Mouse (Mus musculus) kidney, adult 2 months (tissue): Measurements from ENCODE around the gene Galnt17. TPM values are rescaled to one million over a fixed set of nuclear protein-coding genes. Genes with fewer than 3 reads are reported as not detected.

ENCODE experiments used
- DNase-seq: peaks from one replicate; pipeline ENCODE4 v3.0.0; 2021
- H3K27ac ChIP-seq: fragments of 200-500 bp; 2 replicates; pipeline ENCODE4 v1.5.1; 2012; ENCODE audit warnings: low read depth, low read length, control low read depth, inconsistent platforms; ENCODE audit not compliant: insufficient read depth
- H3K27me3 ChIP-seq: fragments of 200-500 bp; replicated peaks from 2 replicates; pipeline ENCODE4 v1.6.1; 2012; ENCODE audit warnings: mild to moderate bottlenecking, moderate library complexity, low read length, inconsistent platforms; ENCODE audit not compliant: control insufficient read depth, insufficient read depth
- H3K36me3 ChIP-seq: fragments of 200-500 bp; 2 replicates; pipeline ENCODE4 v1.6.1; 2012; ENCODE audit warnings: mild to moderate bottlenecking, moderate library complexity, low read length, inconsistent platforms; ENCODE audit not compliant: control insufficient read depth, insufficient read depth
- H3K4me1 ChIP-seq: fragments of 200-500 bp; 2 replicates; pipeline ENCODE4 v1.6.1; 2011; ENCODE audit warnings: low read length; ENCODE audit not compliant: control insufficient read depth, insufficient read depth
- H3K4me3 ChIP-seq: fragments of 200-500 bp; 2 replicates; pipeline ENCODE4 v1.5.1; 2011; ENCODE audit warnings: mild to moderate bottlenecking, low read depth, low read length, control low read depth; ENCODE audit not compliant: insufficient read depth
- CTCF ChIP-seq: fragments of 200-500 bp; conservative IDR thresholded peaks from 2 replicates; pipeline ENCODE4 v1.5.1; 2011; ENCODE audit warnings: low read depth, mild to moderate bottlenecking, control low read depth, low read length, moderate library complexity, mixed read lengths; ENCODE audit not compliant: insufficient read depth, insufficient read length
- POLR2A ChIP-seq: fragments of 200-500 bp; IDR thresholded peaks from one replicate; pipeline ENCODE4 v1.6.1; 2011; ENCODE audit warnings: low read depth, low read length, control low read depth
- WGBS: fragments of 180-500 bp; shearing (Covaris S2); methylation state at CpG from one replicate; pipeline ENCODE4 v1.1.7; 2018; 5-methylcytosine and 5-hydroxymethylcytosine counted together
- polyA plus RNA-seq: library from polyadenylated mRNA; depleted of rRNA; stranded (reverse); fragments of >200 nt; gene quantifications from 2 replicates; pipeline ENCODE4 v1.2.3, GENCODE M21; 2012

Gene Galnt17
- polyA plus RNA-seq, 1 experiment = 0.50 TPM

DNA sequence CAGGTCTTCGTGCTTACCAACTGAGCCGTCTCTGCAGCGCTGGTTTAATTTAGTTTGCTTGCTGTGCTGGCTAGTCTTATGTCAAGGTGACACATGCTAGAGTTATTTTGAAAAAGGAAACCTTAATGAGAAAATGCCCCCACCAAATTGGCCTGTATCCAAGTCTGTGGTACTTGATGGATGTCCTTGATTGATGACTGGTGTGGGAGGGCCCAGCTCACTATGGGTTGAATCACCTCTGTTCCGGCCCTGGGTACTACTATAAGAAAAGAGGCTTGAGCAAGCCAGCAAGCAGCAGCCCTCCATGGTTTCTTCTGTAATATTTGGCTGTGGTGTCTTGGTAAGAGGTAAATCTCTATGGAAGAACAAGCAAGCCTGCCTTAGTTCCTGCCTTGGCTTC, 165.7 kb downstream of the Galnt17 start:
- WGBS = 32% methylated on average over 4 of the region's 4 CpGs
- no peak for TF ChIP-seq CTCF
- no peak for TF ChIP-seq POLR2A
- Histone ChIP-seq H3K27me3 (no peaks in the 10 kb centered on the region), H3K4me3 (no peak overlapping the region), H3K36me3 (no peaks in the 10 kb centered on the region), H3K4me1 (no peaks in the 10 kb centered on the region), H3K27ac (no peak overlapping the region)
- no peak for DNase-seq

DNA sequence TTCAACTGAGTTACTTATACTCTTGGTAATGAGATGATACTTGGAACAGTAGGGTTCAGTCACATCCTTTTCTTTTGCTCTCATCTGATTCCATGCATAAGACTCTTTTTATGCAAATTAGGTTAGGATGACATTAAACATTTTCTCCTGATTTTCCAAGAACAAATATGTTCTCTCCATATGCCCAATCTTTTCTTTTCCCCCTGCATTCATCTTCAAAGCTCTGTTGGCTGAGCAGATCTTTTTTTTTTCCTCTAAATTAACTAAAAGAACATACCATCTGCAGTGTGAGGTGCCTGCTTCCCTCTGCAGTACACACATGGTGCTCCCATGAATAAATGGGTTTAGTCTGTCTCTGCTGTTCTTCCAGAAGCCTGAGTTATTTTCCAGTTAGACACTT, 173.5 kb downstream of the Galnt17 start:
- Histone ChIP-seq H3K4me3 (no peak overlapping the region), H3K27ac (no peak overlapping the region), H3K4me1 (no peaks in the 10 kb centered on the region), H3K27me3 (no peaks in the 10 kb centered on the region), H3K36me3 (no peaks in the 10 kb centered on the region)
- no peak for DNase-seq
- TF ChIP-seq POLR2A (no peak), CTCF (no peak)

DNA sequence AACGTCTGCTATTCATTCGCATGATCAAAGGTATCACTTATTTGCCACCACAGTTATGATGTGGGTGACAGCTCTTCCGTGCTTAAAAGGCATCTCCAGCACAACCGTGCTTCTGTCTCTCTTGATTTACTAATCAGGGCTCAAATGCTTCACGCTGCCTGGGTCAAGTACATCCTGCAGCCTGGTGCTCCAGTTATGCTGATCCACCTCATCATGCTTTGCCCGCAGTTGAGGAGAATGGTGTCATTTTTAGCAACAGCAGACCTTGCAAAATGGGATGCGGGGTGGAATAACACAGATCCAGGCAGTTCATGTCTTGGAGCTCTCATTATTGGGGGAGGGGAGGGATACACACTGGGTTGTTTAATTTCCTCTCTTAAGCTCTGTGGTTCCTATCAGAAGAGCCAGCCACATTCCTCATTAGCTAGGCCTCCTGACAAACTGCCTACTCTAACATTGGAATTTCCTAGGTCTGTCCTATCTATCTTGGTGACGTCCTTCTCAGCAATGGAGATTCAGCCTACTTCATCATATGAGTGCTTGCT, 187.9 kb downstream of the Galnt17 start:
- no peak for DNase-seq
- 81% methylated on average over 8 of the region's 8 CpGs for WGBS
- TF ChIP-seq CTCF = no peak
- TF ChIP-seq POLR2A = no peak
- Histone ChIP-seq H3K27me3 (no peaks in the 10 kb centered on the region), H3K36me3 (no peaks in the 10 kb centered on the region), H3K4me3 (no peak overlapping the region), H3K27ac (no peak overlapping the region), H3K4me1 (no peaks in the 10 kb centered on the region)

DNA sequence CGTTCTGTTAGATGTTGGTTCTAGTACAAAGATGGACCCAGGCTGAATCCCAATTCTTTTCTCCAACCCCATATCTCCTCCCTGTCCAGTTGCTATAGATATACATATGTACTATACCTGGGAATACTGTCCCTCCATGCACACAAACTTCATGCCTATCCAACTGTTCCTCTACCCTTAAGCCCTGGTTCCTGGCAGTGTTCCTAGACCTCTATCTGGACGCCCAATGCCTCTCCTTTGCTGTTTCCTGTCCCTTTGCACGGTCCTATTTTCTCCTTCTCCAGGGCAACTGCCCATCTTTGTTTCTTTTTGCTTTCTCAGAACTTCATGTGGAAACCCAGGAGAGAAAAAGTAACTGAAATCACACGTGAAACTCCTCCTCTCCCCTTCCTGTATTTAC, 188.4 kb downstream of the Galnt17 start:
- H3K4me3 ChIP-seq = no peak overlapping the region
- no peak for DNase-seq
- WGBS = 70% methylated on average over 4 of the region's 4 CpGs
- H3K27ac ChIP-seq = no peak overlapping the region
- H3K4me1 ChIP-seq = no peaks in the 10 kb centered on the region
- no peaks in the 10 kb centered on the region for H3K36me3 ChIP-seq
- no peaks in the 10 kb centered on the region for H3K27me3 ChIP-seq
- TF ChIP-seq POLR2A (no peak), CTCF (no peak)

DNA sequence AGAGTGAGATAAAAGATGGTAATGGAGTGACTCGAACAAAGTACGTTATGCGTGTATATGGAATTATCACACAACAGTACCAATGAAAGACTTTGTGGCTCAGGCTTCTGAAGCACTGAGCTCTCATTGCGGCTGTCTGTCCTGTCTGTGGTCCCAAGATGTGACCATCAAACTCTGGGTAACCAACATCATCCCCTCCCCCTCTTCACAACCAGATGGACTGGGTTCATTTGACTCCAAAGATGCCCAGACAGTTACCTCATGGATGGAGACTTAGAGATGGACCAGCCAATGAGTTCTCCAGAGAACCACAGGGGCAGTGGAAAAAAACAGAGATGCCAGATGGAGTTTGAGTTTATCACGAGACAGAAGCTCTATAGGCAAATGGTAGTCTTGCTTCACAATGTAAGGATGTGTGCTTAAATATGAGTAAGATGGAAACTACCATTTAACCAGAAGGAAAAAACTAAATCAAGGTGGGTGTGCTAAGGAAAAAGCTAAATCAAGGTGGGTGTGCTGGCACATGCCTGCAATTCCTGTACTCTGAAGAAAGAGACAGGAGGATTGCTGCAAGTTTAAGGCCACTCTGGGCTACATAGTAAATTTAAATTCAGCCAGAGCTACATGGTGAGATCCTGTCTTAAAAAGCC, 190.8 kb downstream of the Galnt17 start:
- Histone ChIP-seq H3K27me3 (no peaks in the 10 kb centered on the region), H3K36me3 (no peaks in the 10 kb centered on the region), H3K4me3 (no peak overlapping the region), H3K4me1 (no peaks in the 10 kb centered on the region), H3K27ac (no peak overlapping the region)
- no peak for DNase-seq
- TF ChIP-seq CTCF (no peak), POLR2A (no peak)
- 89% methylated on average over 5 of the region's 5 CpGs for WGBS

DNA sequence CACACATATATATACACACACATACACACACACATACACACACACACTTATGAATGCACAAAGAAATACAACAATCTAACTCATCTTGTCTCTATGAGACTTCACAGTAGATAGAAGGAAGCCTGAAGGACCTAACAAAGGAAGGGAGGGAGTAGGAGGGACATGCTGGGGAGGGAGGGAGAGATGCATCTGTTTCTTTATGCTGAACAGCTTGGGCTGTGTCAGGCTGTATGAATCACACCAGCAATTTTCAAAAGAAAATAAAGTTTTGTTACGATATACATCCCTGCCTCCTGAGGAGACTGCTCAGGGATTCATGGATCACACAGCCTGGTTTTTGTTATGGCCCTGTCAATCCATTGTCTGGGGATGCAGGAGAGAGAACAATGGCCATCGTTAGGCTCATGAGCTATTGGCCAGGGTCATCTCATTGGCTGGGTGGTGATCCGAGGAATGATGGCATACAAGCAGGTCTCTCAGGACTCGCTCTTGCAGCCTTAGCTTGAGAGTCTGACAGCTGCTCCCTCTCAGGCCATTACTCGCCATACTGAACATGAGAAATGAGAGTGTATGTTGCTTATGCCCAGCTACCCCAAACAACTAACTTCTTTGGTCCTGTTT, 194.3 kb downstream of the Galnt17 start:
- no peak for TF ChIP-seq POLR2A
- TF ChIP-seq CTCF = no peak
- DNase-seq = no peak
- WGBS = 61% methylated on average over 5 of the region's 5 CpGs
- H3K36me3 ChIP-seq = no peaks in the 10 kb centered on the region
- H3K4me1 ChIP-seq = no peaks in the 10 kb centered on the region
- H3K4me3 ChIP-seq = no peak overlapping the region
- no peak overlapping the region for H3K27ac ChIP-seq
- no peaks in the 10 kb centered on the region for H3K27me3 ChIP-seq

DNA sequence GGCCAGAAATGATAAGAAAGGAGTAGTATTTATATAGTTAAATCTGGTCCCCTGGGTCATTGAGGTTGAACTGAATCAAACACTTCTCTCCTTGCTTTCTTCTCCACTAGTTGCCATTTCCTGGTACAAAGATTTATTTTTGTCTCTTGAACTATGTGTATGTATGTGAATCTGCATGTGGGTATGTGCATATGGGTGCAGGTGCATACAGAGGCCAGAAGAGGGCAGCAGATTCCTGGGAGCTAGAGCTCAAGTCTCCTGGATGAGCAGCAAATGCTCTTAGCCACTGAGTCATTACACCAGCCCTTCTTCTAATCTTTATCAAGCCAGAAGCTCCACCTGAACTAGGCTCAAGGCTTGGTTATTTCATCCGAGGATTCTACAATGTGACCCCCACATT, 201.1 kb downstream of the Galnt17 start:
- no peaks in the 10 kb centered on the region for H3K4me1 ChIP-seq
- DNase-seq = no peak
- no peak overlapping the region for H3K27ac ChIP-seq
- no peaks in the 10 kb centered on the region for H3K27me3 ChIP-seq
- WGBS = 90% methylated on average over 1 of the region's 1 CpGs
- TF ChIP-seq POLR2A (no peak), CTCF (no peak)
- H3K4me3 ChIP-seq = no peak overlapping the region
- no peaks in the 10 kb centered on the region for H3K36me3 ChIP-seq
